ENCODE assay signal across 17 mouse cellular contexts in genomic region chr12:85477219-85477618, GRCm38 (mm10). TPM values are rescaled to one million over a fixed set of nuclear protein-coding genes. Genes with fewer than 3 reads are reported as not detected.
DNase-seq lines count a peak whose midpoint lies in the region; ATAC-seq and TF ChIP-seq lines count a peak whose summit lies in the region.
"Had no signal": no experiment of that assay in that cellular context is flagged by ENCODE, and none has a peak within 500 bp of the region (broad histone marks: within the 10 kb centered on the region; RNA-seq: fewer than 3 reads in every experiment).

No protein-coding gene starts in this region.

- peaks cover 79% of the 10 kb centered on the region for H3K27me3 ChIP-seq in liver, embryonic 15.5 days
- H3K27me3 ChIP-seq in thymus, adult 2 months (ENCODE audit: control insufficient read depth, insufficient read depth, low read length): peaks cover 4% of the 10 kb centered on the region

- DNase-seq in B cell, adult 2 months: peak; percentile 48 to 51
- no peak for DNase-seq in ES-E14 (ENCODE audit: low read depth, low spot score)
- no peak for DNase-seq in layer of hippocampus, adult 2 months (ENCODE audit: low spot score in 2 of 2)
- DNase-seq in thymus, adult 2 months: no peak
- no peak for DNase-seq in layer of hippocampus, adult 9-10 months (ENCODE audit: low spot score)
- DNase-seq: cerebellum, adult 18-20 months; heart, postnatal 4 days; lung, postnatal 10 days; midbrain, embryonic 14.5 days; right cerebral cortex, postnatal 4 days; thymus, postnatal 14 days had no signal

- no peak overlapping the region for H3K9ac ChIP-seq in ES-E14 (ENCODE audit: insufficient read depth, low read depth, low read length, poor library complexity, severe bottlenecking)
- H3K9ac ChIP-seq in liver, embryonic 15.5 days: no peak overlapping the region
- H3K9ac ChIP-seq: embryonic facial prominence, embryonic 13.5 days; forebrain, embryonic 12.5 days; heart, embryonic 12.5 days; limb, embryonic 12.5 days had no signal

- H3K27ac ChIP-seq in ES-E14 (ENCODE audit: insufficient read depth, low read depth, low read length, poor library complexity, severe bottlenecking): no peak overlapping the region
- H3K27ac ChIP-seq in liver, embryonic 15.5 days (replicated peaks): peak overlapping the region; percentile 19
- no peak overlapping the region for H3K27ac ChIP-seq in layer of hippocampus, adult 2 months
- H3K27ac ChIP-seq in thymus, adult 2 months (ENCODE audit: control insufficient read depth, insufficient read depth, low read length): no peak overlapping the region
- H3K27ac ChIP-seq: embryonic facial prominence, embryonic 13.5 days; forebrain, embryonic 12.5 days; limb, embryonic 12.5 days had no signal

- 28% methylated on average over 4 of the region's 4 CpGs for WGBS in liver, embryonic 15.5 days (ENCODE audit: insufficient replicate concordance)
- 93% methylated on average over 4 of the region's 4 CpGs for WGBS in thymus, adult 2 months

- no peak for TF ChIP-seq POLR2A in thymus, adult 2 months (IDR thresholded peaks at IDR 0.05; ENCODE audit: control insufficient read depth, extremely low read depth, insufficient read depth, low read length, poor library complexity)

- H3K9me3 ChIP-seq in ES-E14 (ENCODE audit: control insufficient read depth, insufficient read depth, low read depth, low read length): no peaks in the 10 kb centered on the region
- no peaks in the 10 kb centered on the region for H3K9me3 ChIP-seq in liver, embryonic 15.5 days (replicated peaks)
- H3K9me3 ChIP-seq: embryonic facial prominence, embryonic 13.5 days; forebrain, embryonic 12.5 days; heart, embryonic 12.5 days; limb, embryonic 12.5 days had no signal

- no peak overlapping the region for H3K4me3 ChIP-seq in ES-E14 (ENCODE audit: insufficient read depth in 1 of 2, low read depth in 1 of 2, low read length in 2 of 2, poor library complexity in 1 of 2, severe bottlenecking in 1 of 2)
- H3K4me3 ChIP-seq in liver, embryonic 15.5 days (replicated peaks): no peak overlapping the region
- no peak overlapping the region for H3K4me3 ChIP-seq in layer of hippocampus, adult 2 months
- no peak overlapping the region for H3K4me3 ChIP-seq in thymus, adult 2 months (ENCODE audit: control insufficient read depth, insufficient read depth, low read length)
- H3K4me3 ChIP-seq: embryonic facial prominence, embryonic 13.5 days; forebrain, embryonic 12.5 days; heart, embryonic 12.5 days; limb, embryonic 12.5 days had no signal

- ATAC-seq in erythroblast, adult 5-6 weeks (replicated peaks; ENCODE audit: low FRiP score, poor library complexity, severe bottlenecking): 0 out of 2 replicates have a peak, but pooled peaks have one; percentile 47
- peak; percentile 64 for ATAC-seq in liver, embryonic 15.5 days (ENCODE audit: insufficient read depth)

- in situ Hi-C loops in ES-E14 (cut with MboI; ENCODE audit: low sequenced_read_pairs in 2 of 2, unreplicated experiment in 2 of 2): no loop called here

- peak overlapping the region; percentile 27 for H3K4me2 ChIP-seq in liver, embryonic 15.5 days
- H3K4me2 ChIP-seq: embryonic facial prominence, embryonic 13.5 days; forebrain, embryonic 12.5 days; limb, embryonic 12.5 days had no signal

- H3K36me3 ChIP-seq in ES-E14 (ENCODE audit: control insufficient read depth, insufficient read depth, low read length, poor library complexity, severe bottlenecking): peaks cover 6% of the 10 kb centered on the region; the same call in 1 of the 2 replicates
- 0 out of 2 replicates have a peak, but pooled peaks cover 5% of the 10 kb centered on the region for H3K36me3 ChIP-seq in liver, embryonic 15.5 days (replicated peaks)
- H3K36me3 ChIP-seq in thymus, adult 2 months (ENCODE audit: control insufficient read depth, insufficient read depth, low read length): no peaks in the 10 kb centered on the region
- H3K36me3 ChIP-seq: embryonic facial prominence, embryonic 13.5 days; forebrain, embryonic 12.5 days; limb, embryonic 12.5 days had no signal

- TF ChIP-seq CTCF in layer of hippocampus, adult 2 months (conservative IDR thresholded peaks at IDR 0.05): no peak
- TF ChIP-seq CTCF in thymus, adult 2 months (IDR thresholded peaks at IDR 0.05; ENCODE audit: borderline replicate concordance, control insufficient read depth, extremely low read depth, insufficient read depth, low read length, poor library complexity): no peak

- H3K4me1 ChIP-seq in ES-E14 (ENCODE audit: control insufficient read depth in 2 of 2, insufficient read depth in 2 of 2, low read length in 2 of 2, poor library complexity in 1 of 2): peaks cover 0 to 13% of the 10 kb centered on the region in 2 experiments; a peak in 2 of 4 replicates
- peaks cover 56% of the 10 kb centered on the region for H3K4me1 ChIP-seq in liver, embryonic 15.5 days (replicated peaks)
- peaks cover 16% of the 10 kb centered on the region for H3K4me1 ChIP-seq in thymus, adult 2 months (replicated peaks; ENCODE audit: control insufficient read depth, insufficient read depth, low read length)

TF ChIP-seq in ES-E14, 5 proteins besides CTCF, POLR2A, EP300 and RAD21:
- TF ChIP-seq CHD2 (IDR thresholded peaks at IDR 0.05; ENCODE audit: low read depth, low read length) (0 out of 2 replicates have a peak, but pooled peaks have one; percentile 11), MAFK (IDR thresholded peaks at IDR 0.05; ENCODE audit: insufficient read depth, low read depth, low read length) (no peak), ZNF384 (IDR thresholded peaks at IDR 0.05; ENCODE audit: low read depth, low read length) (no peak), HCFC1 (IDR thresholded peaks at IDR 0.05; ENCODE audit: borderline replicate concordance, insufficient read depth, low read length) (no peak)

RNA-seq across cellular contexts. Expression of gene Fos, which starts 3.5 kb away (rescaled TPM):
- total RNA-seq in ES-E14 (2012; rRNA removed): 10.3 and 10.6 TPM in 2 replicates
- 40.3 and 41.9 TPM in 2 replicates for total RNA-seq in erythroblast, adult 5-6 weeks (2015; ENCODE audit: low replicate concordance)
- 25.0 and 32.1 TPM in 2 replicates for total RNA-seq in erythroblast, adult 5-6 weeks (2017; ENCODE audit: low replicate concordance)
- polyA plus RNA-seq in liver, embryonic 15.5 days (2015; fragmentation: Nextera tagmentation; extraction: Ambion mirVana): 1.5 and 1.7 TPM in 2 replicates
- total RNA-seq in layer of hippocampus, adult 2 months (2021): 10 to 100 TPM in 1 of 2 experiments, 1 to 10 TPM in 1; 8.9 to 13.7 TPM
- polyA plus RNA-seq in thymus, adult 2 months (2012; rRNA removed): 12.1 and 12.6 TPM in 2 replicates

Comparison
In these comparisons a context has a peak if more than half of its experiments do, and no peak if none do; other contexts are left out.
1. DNase-seq: peak in B cell, adult 2 months (2 of 2); none in ES-E14 (single experiment), layer of hippocampus, adult 2 months (0 of 2), thymus, adult 2 months (single experiment) and layer of hippocampus, adult 9-10 months (single experiment).